Mouse (Mus musculus): Measurements from ENCODE around the gene Galnt18.

GRCm38 (mm10) chr7:111625736-111626135 lies 154.0 kb downstream of the Galnt18 start:
- TF ChIP-seq CTCF (IDR thresholded peaks at IDR 0.05; ENCODE audit: control insufficient read depth, insufficient read depth, insufficient read length), result no peak
- no peak for TF ChIP-seq MYOG (IDR thresholded peaks at IDR 0.05; ENCODE audit: control insufficient read depth, extremely low read depth, insufficient read length)
- no peak for TF ChIP-seq USF1 (IDR thresholded peaks at IDR 0.05; ENCODE audit: low read depth)
- TF ChIP-seq CEBPB (IDR thresholded peaks at IDR 0.05; ENCODE audit: low read depth), result no peak

Data from C2C12 (cell line).